Comparison of ENCODE assay signal across 8 mouse cellular contexts in the genomic region with DNA sequence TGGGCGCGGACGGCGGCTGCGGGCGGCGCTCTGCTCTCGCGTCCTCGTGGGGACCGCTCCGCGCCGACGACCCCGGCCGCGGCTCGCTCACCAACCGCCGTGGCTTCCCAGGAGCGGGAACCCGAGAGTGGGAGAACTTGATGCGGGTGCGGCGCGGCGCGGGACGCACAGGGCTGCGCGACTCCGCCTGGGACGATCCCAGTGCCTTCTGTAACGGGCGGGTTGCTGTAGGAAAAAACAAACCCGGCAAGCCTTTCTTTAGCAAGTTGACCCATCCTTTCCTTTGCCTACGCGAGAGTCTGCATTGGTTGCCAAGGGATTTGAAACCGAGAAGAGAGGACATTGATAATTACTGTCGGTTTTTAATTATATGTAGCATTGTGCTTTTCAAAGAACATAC. TPM values are rescaled to one million over a fixed set of nuclear protein-coding genes. Genes with fewer than 3 reads are reported as not detected.
DNase-seq lines count a peak whose midpoint lies in the region; ATAC-seq and TF ChIP-seq lines count a peak whose summit lies in the region.

No protein-coding gene starts in this region.

- peak overlapping the region; percentile 60 to 81 for H3K4me3 ChIP-seq in MEL (ENCODE audit: control insufficient read depth in 1 of 2, insufficient read depth in 1 of 2, low read depth in 2 of 2, low read length in 2 of 2)
- H3K4me3 ChIP-seq in forebrain, embryonic 11.5 days (ENCODE audit: low read depth, low read length), result peak overlapping the region; percentile 81
- peak overlapping the region; percentile 80 for H3K4me3 ChIP-seq in liver, embryonic 13.5 days (replicated peaks)

- peak overlapping the region; percentile 75 for H3K27ac ChIP-seq in MEL (ENCODE audit: control insufficient read depth, low read depth, low read length)
- H3K27ac ChIP-seq in forebrain, embryonic 11.5 days (ENCODE audit: low read depth, low read length), result peak overlapping the region; percentile 80
- H3K27ac ChIP-seq in liver, embryonic 13.5 days, result peak overlapping the region; percentile 84

- no peak; a peak in 1 of 4 replicates for TF ChIP-seq POLR2A in MEL (IDR thresholded peaks at IDR 0.05; ENCODE audit: control insufficient read depth in 1 of 2, insufficient read depth in 1 of 2, low read depth in 1 of 2, low read length in 2 of 2, poor library complexity in 1 of 2)

- peaks cover 0 to 1% of the 10 kb centered on the region in 2 experiments; a peak in 1 of 4 replicates for H3K27me3 ChIP-seq in MEL (ENCODE audit: control insufficient read depth in 1 of 2, insufficient read depth in 2 of 2, low read length in 2 of 2)
- no peaks in the 10 kb centered on the region for H3K27me3 ChIP-seq in forebrain, embryonic 11.5 days (ENCODE audit: control insufficient read depth, insufficient read depth, low read length)
- H3K27me3 ChIP-seq in liver, embryonic 13.5 days, result no peaks in the 10 kb centered on the region; the same call in 1 of the 2 replicates

- no peak for TF ChIP-seq RAD21 in MEL (IDR thresholded peaks at IDR 0.05; ENCODE audit: low read depth, low read length)

- no peaks in the 10 kb centered on the region for H3K9me3 ChIP-seq in MEL (replicated peaks; ENCODE audit: insufficient read depth, low read length)
- no peaks in the 10 kb centered on the region for H3K9me3 ChIP-seq in forebrain, embryonic 11.5 days (ENCODE audit: control insufficient read depth, low read length)
- no peaks in the 10 kb centered on the region for H3K9me3 ChIP-seq in liver, embryonic 13.5 days (replicated peaks)

- H3K4me1 ChIP-seq in MEL (ENCODE audit: control insufficient read depth in 1 of 2, insufficient read depth in 2 of 2, low read length in 2 of 2), result peaks cover 5 to 8% of the 10 kb centered on the region in 2 experiments; a peak in 3 of 4 replicates
- H3K4me1 ChIP-seq in forebrain, embryonic 11.5 days (replicated peaks; ENCODE audit: control insufficient read depth, insufficient read depth, low read length), result 0 out of 2 replicates have a peak, but pooled peaks cover 2% of the 10 kb centered on the region
- H3K4me1 ChIP-seq in liver, embryonic 13.5 days (replicated peaks), result peaks cover 16% of the 10 kb centered on the region

- H3K79me2 ChIP-seq in MEL (ENCODE audit: control insufficient read depth, insufficient read depth, low read length, poor library complexity), result peaks cover 9% of the 10 kb centered on the region

- H3K9ac ChIP-seq in MEL (ENCODE audit: control insufficient read depth, low read depth, low read length, poor library complexity, severe bottlenecking), result peak overlapping the region; percentile 89
- H3K9ac ChIP-seq in forebrain, embryonic 11.5 days (ENCODE audit: low read length), result peak overlapping the region; percentile 91
- H3K9ac ChIP-seq in liver, embryonic 13.5 days, result peak overlapping the region; percentile 87

- peaks cover 4 to 6% of the 10 kb centered on the region in 2 experiments for H3K36me3 ChIP-seq in MEL (ENCODE audit: control insufficient read depth in 1 of 2, insufficient read depth in 2 of 2, low read length in 2 of 2)
- peaks cover 2% of the 10 kb centered on the region; the same call in 1 of the 2 replicates for H3K36me3 ChIP-seq in forebrain, embryonic 11.5 days (ENCODE audit: control insufficient read depth, insufficient read depth, low read length)
- peaks cover 26% of the 10 kb centered on the region for H3K36me3 ChIP-seq in liver, embryonic 13.5 days

- no peak for TF ChIP-seq EP300 in MEL (IDR thresholded peaks at IDR 0.05; ENCODE audit: low read depth in 1 of 2, low read length in 2 of 2)

- no peak for ATAC-seq in forebrain, embryonic 11.5 days (replicated peaks; ENCODE audit: low FRiP score)
- peak; percentile 64 for ATAC-seq in liver, embryonic 13.5 days (ENCODE audit: low read depth)

- intact Hi-C loops in left cerebral cortex, postnatal 36 days (cut with DNase I), result no loop called here

- WGBS in forebrain, embryonic 11.5 days, result under 1% methylated on average over 41 of the region's 41 CpGs
- WGBS in liver, embryonic 13.5 days (ENCODE audit: insufficient replicate concordance), result under 1% methylated on average over 33 of the region's 41 CpGs

- no peak for TF ChIP-seq CTCF in MEL (IDR thresholded peaks at IDR 0.05 in 2 of 3, conservative IDR thresholded peaks at IDR 0.05 in 1 of 3; ENCODE audit: control insufficient read depth in 1 of 3, insufficient read depth in 1 of 3, low read depth in 2 of 3, low read length in 3 of 3, poor library complexity in 1 of 3, severe bottlenecking in 1 of 3)

- H3K4me2 ChIP-seq in forebrain, embryonic 11.5 days (ENCODE audit: low read depth, low read length, severe bottlenecking), result peak overlapping the region; percentile 68
- H3K4me2 ChIP-seq in liver, embryonic 13.5 days, result peak overlapping the region; percentile 79

- DNase-seq in kidney, adult 11 months, result peak; percentile 10
- DNase-seq in kidney, postnatal 4 days, result no peak
- DNase-seq in MEL (ENCODE audit: low read depth, low spot score), result peak; percentile 62
- no peak for DNase-seq in forebrain, embryonic 11.5 days (ENCODE audit: low spot score)
- no peak for DNase-seq in liver, embryonic 13.5 days
- DNase-seq in right cerebral cortex, postnatal 14 days, result no peak
- DNase-seq in left cerebral cortex, postnatal 36 days (ENCODE audit: low spot score in 2 of 2), result no peak
- DNase-seq in layer of hippocampus, adult 18-20 months (ENCODE audit: low spot score in 2 of 2), result no peak

TF ChIP-seq in MEL, 35 proteins besides CTCF, POLR2A, EP300 and RAD21:
- TF ChIP-seq HCFC1 (IDR thresholded peaks at IDR 0.05; ENCODE audit: low read depth, low read length) (no peak), GABPA (IDR thresholded peaks at IDR 0.05; ENCODE audit: low read depth, low read length) (no peak), MAX (IDR thresholded peaks at IDR 0.05; ENCODE audit: low read length) (no peak), UBTF (IDR thresholded peaks at IDR 0.05; ENCODE audit: borderline replicate concordance, insufficient read depth, low read depth, low read length) (0 out of 2 replicates have a peak, but pooled peaks have one; percentile 35)
TF ChIP-seq in MEL: peak in this region for 1.

RNA-seq across cellular contexts. Expression of a gene that starts 0.5 kb away (rescaled TPM):
- total RNA-seq in MEL (2012; rRNA removed), result 3.2 and 4.0 TPM in 2 replicates
- 1 to 10 TPM in 1 of 2 experiments, not detected in 1; 9.9 TPM for polyA plus RNA-seq in MEL (2012; ENCODE audit: insufficient read depth in 1 of 2, insufficient read length in 2 of 2, low read depth in 1 of 2, low replicate concordance in 2 of 2, missing spikeins in 1 of 2)
- polyA plus RNA-seq in forebrain, embryonic 11.5 days (2014; fragmentation: Nextera tagmentation; extraction: Ambion mirVana), result 27.4 and 30.2 TPM in 2 replicates
- 4.8 and 5.6 TPM in 2 replicates for polyA plus RNA-seq in liver, embryonic 13.5 days (2015; fragmentation: Nextera tagmentation; extraction: Ambion mirVana)
- 10 to 100 TPM; 27.4 to 32.1 TPM for total RNA-seq in left cerebral cortex, postnatal 36 days (2021)
- 10 to 100 TPM; 29.6 to 31.3 TPM for total RNA-seq in layer of hippocampus, adult 18-20 months (2021)

RNA-seq across cellular contexts. Expression of a gene that starts 37.4 kb away (rescaled TPM):
- 61.7 and 74.2 TPM in 2 replicates for total RNA-seq in MEL (2012; rRNA removed)
- polyA plus RNA-seq in MEL (2012; ENCODE audit: insufficient read depth in 1 of 2, insufficient read length in 2 of 2, low read depth in 1 of 2, low replicate concordance in 2 of 2, missing spikeins in 1 of 2), result 10 to 100 TPM in 1 of 2 experiments, not detected in 1; 88.8 TPM
- polyA plus RNA-seq in forebrain, embryonic 11.5 days (2014; fragmentation: Nextera tagmentation; extraction: Ambion mirVana), result 33.9 and 34.0 TPM in 2 replicates
- 63.2 and 72.5 TPM in 2 replicates for polyA plus RNA-seq in liver, embryonic 13.5 days (2015; fragmentation: Nextera tagmentation; extraction: Ambion mirVana)
- total RNA-seq in left cerebral cortex, postnatal 36 days (2021), result 10 to 100 TPM; 11.7 to 12.2 TPM
- 10 to 100 TPM in 1 of 2 experiments, 1 to 10 TPM in 1; 9.5 to 10.7 TPM for total RNA-seq in layer of hippocampus, adult 18-20 months (2021)

RNA-seq across cellular contexts. Expression of a gene that starts 50.6 kb away (rescaled TPM):
- 36.1 and 38.6 TPM in 2 replicates for total RNA-seq in MEL (2012; rRNA removed)
- 10 to 100 TPM in 1 of 2 experiments, not detected in 1; 48.9 TPM for polyA plus RNA-seq in MEL (2012; ENCODE audit: insufficient read depth in 1 of 2, insufficient read length in 2 of 2, low read depth in 1 of 2, low replicate concordance in 2 of 2, missing spikeins in 1 of 2)
- polyA plus RNA-seq in forebrain, embryonic 11.5 days (2014; fragmentation: Nextera tagmentation; extraction: Ambion mirVana), result 58.4 and 58.8 TPM in 2 replicates
- polyA plus RNA-seq in liver, embryonic 13.5 days (2015; fragmentation: Nextera tagmentation; extraction: Ambion mirVana), result 43.2 and 49.5 TPM in 2 replicates
- 1 to 10 TPM; 6.3 to 7.1 TPM for total RNA-seq in left cerebral cortex, postnatal 36 days (2021)
- total RNA-seq in layer of hippocampus, adult 18-20 months (2021), result 1 to 10 TPM; 4.5 to 5.0 TPM

Comparison
In these comparisons a context has a peak if more than half of its experiments do, and no peak if none do; other contexts are left out.
1. DNase-seq: peak in kidney, adult 11 months (single experiment) and MEL (single experiment); none in kidney, postnatal 4 days (0 of 2), forebrain, embryonic 11.5 days (single experiment), liver, embryonic 13.5 days (single experiment), right cerebral cortex, postnatal 14 days (single experiment), left cerebral cortex, postnatal 36 days (0 of 2) and layer of hippocampus, adult 18-20 months (0 of 2).
2. Peak in every context shown above with its lines, with median percentiles within 50 percentile points of each other: H3K27ac ChIP-seq, H3K4me3 ChIP-seq and H3K9ac ChIP-seq.